Mouse (Mus musculus): ENCODE results near the gene Tcp1.
"Not testable (repeated sequence)": the region's sequence is repeated elsewhere in the genome, so short reads cannot be mapped to it uniquely, and the experiment has no call there.

Tcp1 gene

GRCm38 (mm10) chr17:12915881-12916583 lies 531 bp downstream of the Tcp1 start, which contains the start of gene Mrpl18:
Gene Mrpl18 (minus strand): TSS chr17:12916345.
- peak; percentile 96 to 99 for DNase-seq

- DNase-seq = no peak
These were observed 1.3 kb downstream of the Tcp1 start for GRCm38 (mm10) chr17:12916588-12917380.

- DNase-seq = no peak
These were observed 5.6 kb downstream of the Tcp1 start for GRCm38 (mm10) chr17:12921073-12921472.

GRCm38 (mm10) chr17:12925001-12925400 lies 9.5 kb downstream of the Tcp1 start:
- DNase-seq = no peak

- DNase-seq = no peak
These were observed 10.2 kb downstream of the Tcp1 start for GRCm38 (mm10) chr17:12925703-12926180.

- DNase-seq = not testable (repeated sequence)
These were observed 16.1 kb downstream of the Tcp1 start for GRCm38 (mm10) chr17:12931576-12931975.

- DNase-seq = no peak
These were observed 20.2 kb downstream of the Tcp1 start for GRCm38 (mm10) chr17:12935719-12936118.

- DNase-seq = no peak
These were observed 22.0 kb downstream of the Tcp1 start for GRCm38 (mm10) chr17:12937412-12937970.

GRCm38 (mm10) chr17:12938077-12938476 lies 22.6 kb downstream of the Tcp1 start:
- no peak for DNase-seq

- not testable (repeated sequence) for DNase-seq
These were observed 24.1 kb downstream of the Tcp1 start for GRCm38 (mm10) chr17:12939377-12940148.

- DNase-seq = peak; percentile 48 to 55
These were observed 24.8 kb downstream of the Tcp1 start, which contains the start of gene Acat3 for GRCm38 (mm10) chr17:12940151-12940805. Gene Acat3 (minus strand): TSS chr17:12940600.

- DNase-seq = no peak
These were observed 26.2 kb downstream of the Tcp1 start for GRCm38 (mm10) chr17:12941543-12942260.

- DNase-seq = no peak
These were observed 27.1 kb downstream of the Tcp1 start for GRCm38 (mm10) chr17:12942459-12943162.

GRCm38 (mm10) chr17:12949669-12950068 lies 34.2 kb downstream of the Tcp1 start:
- no peak for DNase-seq

- no peak for DNase-seq
These were observed 41.2 kb downstream of the Tcp1 start for GRCm38 (mm10) chr17:12956664-12957063.

- not testable (repeated sequence) for DNase-seq
These were observed 43.9 kb downstream of the Tcp1 start for GRCm38 (mm10) chr17:12959377-12959776.

GRCm38 (mm10) chr17:12960331-12960873 lies 44.9 kb downstream of the Tcp1 start, which contains the start of gene Acat2:
Gene Acat2 (minus strand): TSS chr17:12960747.
- DNase-seq = peak; percentile 95 to 96

GRCm38 (mm10) chr17:12963476-12963875 lies 48.0 kb downstream of the Tcp1 start:
- no peak for DNase-seq

- no peak for DNase-seq
These were observed 51.7 kb downstream of the Tcp1 start for GRCm38 (mm10) chr17:12967173-12967572.

- peak; percentile 39 to 49 for DNase-seq
These were observed 58.4 kb downstream of the Tcp1 start for GRCm38 (mm10) chr17:12973851-12974250.
